Mouse (Mus musculus) adrenal gland, adult 18-20 months (tissue): ENCODE results near the gene Hist1h3c. TPM values are rescaled to one million over a fixed set of nuclear protein-coding genes. Genes with fewer than 3 reads are reported as not detected.
"Not testable (repeated sequence)": the region's sequence is repeated elsewhere in the genome, so short reads cannot be mapped to it uniquely, and the experiment has no call there.

ENCODE experiments used
- DNase-seq, 2 experiments: peaks; one replicate each; pipeline ENCODE4 v3.0.0; 2021 to 2022; ENCODE audit warnings: low spot score in 2 of 2
- long read RNA-seq, 2 experiments: library from polyadenylated mRNA; stranded (forward); transcript quantifications; one replicate each; pipeline ENCODE4 v2.0.0; 2021
- total RNA-seq, 2 experiments: library from RNA; stranded (reverse); gene quantifications; 1 replicate in 1 of 2; 2 replicates in 1 of 2; pipeline ENCODE4 v1.2.3; 2021

Hist1h3c gene
- 1 to 10 TPM; 4.6 to 5.4 TPM for total RNA-seq
- long read RNA-seq, experiment 1 = 0 reads
- long read RNA-seq, experiment 2 = 0 reads

DNA sequence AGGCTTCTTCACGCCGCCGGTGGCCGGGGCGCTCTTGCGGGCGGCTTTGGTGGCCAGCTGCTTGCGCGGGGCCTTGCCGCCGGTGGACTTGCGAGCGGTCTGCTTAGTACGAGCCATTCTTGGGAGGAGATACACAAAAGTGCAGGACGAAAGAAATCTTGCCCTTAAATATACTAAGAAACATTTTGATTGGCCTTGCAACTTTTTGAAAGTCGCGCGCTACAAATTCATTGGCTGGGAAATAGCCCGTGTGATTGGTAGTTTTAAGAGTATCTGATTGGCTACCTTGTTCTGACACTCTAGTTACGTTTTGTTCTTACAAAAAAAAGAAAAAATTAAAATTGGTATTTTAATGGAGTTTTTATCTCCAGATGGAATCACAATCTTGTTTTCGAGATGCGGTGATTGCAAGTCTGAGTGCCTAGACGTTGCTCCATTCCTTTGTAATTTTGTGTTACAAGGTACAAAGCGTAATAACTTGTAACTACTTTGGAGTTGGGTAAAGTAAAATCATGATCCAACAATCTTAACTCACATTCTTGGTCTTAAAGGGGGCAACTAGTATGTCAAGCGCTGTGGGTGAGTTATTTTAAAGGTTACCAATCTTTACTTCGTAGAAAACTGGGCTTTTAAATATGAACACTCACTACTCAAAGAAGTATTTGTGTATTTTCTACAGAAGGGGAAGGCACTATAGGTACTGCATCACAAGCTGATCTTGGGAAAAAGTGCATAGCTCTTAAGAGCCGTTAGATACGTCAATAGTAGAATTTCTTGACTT, at the start of gene Hist1h3c:
Hist1h3c (minus strand) TSS at position 222 of the 781 bp plus-strand sequence.
- DNase-seq = peak; percentile 76 to 79

DNA sequence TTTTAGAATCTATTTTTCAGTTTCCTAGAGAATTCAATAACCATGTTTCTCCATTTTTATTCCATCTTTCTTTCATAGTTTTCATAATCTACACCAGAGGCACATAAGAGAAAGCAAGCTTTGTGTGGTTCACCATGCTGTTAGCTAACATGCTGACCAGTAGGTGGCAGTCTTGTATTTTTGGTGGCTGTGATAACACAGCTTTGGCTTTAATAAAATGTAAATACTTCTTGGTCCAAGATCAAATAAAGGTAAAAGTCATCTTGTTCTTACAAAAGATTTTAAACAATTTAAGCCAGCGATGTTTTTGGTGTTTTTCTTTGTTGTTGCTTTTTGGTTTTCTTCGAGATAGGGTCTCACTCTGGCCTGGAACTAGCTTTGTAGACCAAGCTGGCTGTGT, 47.1 kb upstream of the Hist1h3c start:
- peak; percentile 22 to 40 for DNase-seq

DNA sequence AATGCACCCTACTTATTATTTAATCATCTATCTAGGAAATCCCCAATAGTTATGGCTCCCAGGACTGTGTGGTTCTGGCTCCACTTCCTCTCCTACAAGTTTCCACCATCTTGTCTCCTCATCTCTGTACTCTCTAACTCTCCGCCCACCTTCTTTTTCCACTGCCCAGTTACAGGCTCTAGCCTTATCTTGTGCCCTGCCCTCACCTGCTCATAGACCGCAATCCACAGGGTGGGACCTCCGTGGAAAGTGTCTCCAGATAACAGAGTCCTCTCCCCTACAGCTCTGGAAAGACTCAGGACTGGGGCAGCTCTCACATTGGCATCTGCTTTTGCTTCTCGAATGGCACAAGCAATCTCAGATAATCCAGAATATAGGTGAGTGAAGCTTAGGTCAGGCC, 33.6 kb upstream of the Hist1h3c start:
- DNase-seq = no peak

DNA sequence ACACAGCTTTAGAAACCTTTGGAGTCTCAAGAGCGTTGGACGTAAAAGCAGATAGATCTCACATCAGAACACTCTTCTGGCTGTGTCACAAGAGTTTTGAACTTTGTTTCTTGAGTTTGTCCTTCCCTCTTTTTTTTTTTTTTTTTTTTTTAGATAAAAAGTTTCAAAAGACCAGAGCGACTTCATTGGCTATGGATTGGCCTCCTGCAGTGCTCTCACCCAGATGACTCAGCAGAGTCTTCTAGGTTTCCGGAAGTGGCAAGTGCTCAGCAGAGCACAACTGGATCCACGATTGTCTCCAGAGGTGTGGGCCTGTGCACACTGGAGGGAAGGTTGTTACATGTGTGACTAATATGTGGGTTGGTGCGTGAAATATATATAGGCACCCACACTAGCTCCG, 32.9 kb upstream of the Hist1h3c start:
- DNase-seq = no peak

DNA sequence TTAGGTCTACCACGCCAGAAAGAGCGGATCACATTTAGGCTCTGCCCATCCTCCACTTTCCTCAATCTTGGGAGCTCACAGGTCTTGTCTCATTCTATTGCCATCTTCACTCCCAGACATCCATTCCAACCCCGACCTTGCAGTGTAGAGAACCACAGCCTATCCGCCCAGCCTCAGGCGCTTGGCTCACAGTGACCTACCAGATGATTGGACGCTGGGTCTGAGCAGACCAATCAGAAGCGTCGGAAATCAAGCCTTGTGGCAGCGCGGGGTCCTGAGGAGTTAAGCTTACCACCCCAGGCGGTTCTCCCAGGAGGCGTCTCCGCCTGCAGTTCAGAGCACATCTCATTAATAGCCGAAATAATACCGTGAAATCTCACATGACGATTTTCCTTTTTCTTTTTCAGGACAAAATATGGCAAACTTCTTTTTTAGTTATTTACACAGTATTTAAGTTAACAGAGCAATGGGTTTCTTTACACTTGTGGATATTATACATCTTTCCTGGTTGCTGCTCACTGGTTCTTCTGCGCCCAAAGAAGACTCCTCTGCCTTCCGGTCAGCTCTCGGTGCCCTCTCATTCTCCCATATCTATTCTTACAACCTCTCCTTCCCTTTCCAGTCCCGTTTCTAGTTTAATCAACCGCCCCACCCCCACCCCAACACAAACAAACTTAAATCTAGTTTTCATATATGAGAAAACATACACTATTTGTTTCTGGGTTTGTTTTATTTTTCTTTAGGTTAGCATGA, 27.3 kb upstream of the Hist1h3c start:
- DNase-seq = no peak

DNA sequence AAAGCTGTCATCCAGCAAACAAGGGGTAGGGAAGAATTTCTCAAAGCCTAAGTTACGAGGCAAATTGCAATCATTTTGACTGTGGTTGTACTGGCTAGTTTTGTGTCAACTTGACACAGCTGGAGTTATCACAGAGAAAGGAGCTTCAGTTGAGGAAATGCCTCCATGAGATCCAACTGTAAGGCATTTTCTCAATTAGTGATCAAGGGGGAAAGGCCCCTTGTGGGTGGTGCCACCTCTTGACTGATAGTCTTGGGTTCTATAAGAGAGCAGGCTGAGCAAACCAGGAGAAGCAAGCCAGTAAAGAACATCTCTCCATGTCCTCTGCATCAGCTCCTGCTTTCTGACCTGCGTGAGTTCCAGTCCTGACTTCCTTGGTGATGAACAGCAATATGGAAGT, 24.2 kb upstream of the Hist1h3c start, which contains the start of gene Trim38:
Trim38 (plus strand) TSS at position 301 of the 400 bp plus-strand sequence.
- DNase-seq = not testable (repeated sequence)

DNA sequence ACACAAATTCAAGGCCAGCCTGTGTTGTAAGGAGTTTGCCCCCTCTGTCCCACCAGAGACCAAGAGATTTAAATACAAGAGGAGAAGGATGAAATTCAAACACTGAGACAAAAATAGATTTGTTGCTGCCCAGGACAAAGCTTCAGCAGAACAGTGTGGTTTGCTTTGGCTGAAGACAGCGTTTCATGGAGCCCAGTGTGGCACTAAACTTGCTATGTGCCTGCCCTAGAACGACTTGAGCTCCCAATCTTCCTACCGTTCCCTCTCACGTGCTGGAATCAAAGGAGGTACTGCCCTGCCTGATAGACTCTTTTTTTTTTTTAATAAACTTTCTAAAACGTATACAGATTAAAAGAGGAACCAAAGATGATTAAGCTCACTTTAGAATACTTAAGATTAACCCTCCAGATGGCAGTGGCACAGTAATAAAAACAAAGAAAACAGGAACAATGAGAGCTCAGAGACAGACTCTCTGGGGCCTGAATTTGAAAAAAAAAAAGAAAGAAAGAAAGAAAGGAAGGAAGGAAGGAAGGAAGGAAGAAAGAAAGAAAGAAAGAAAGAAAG, 23.5 kb upstream of the Hist1h3c start:
- no peak for DNase-seq

DNA sequence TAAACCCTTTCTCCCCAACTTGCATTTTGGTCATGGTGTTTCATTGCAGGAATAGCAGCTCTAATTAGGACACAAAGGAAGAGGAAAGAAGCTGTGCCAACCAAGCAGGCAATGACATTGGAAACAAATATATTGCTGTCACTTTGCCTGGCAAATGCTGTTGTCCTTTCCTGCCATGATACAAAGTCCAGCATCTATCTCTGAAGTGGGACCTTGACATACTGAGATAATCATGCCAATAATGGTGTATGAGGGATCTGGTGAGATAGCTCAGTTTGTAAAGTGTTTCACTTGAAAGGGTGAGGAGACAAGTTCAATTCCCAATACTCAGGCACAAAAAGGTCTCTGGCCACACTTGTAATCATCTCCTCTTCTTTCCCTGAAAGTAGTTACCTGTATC, 21.4 kb upstream of the Hist1h3c start:
- DNase-seq = no peak

DNA sequence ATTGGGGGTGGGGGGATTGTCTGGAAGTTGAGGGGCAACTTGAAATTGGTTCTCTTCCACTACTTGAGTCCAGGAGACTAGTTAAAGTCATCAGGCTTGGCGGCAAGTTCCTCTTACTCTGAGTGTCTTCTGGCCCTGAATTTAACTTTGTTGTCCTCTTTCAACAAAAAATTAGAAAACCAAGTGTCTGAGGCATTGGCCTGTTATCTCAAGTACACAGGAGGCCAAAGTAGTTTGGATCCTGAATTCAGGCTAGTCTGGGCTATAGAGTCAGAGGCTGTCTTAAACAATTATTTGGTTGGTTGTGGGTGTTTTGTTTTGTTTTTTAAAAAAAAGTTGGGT, 19.7 kb upstream of the Hist1h3c start:
- no peak for DNase-seq

DNA sequence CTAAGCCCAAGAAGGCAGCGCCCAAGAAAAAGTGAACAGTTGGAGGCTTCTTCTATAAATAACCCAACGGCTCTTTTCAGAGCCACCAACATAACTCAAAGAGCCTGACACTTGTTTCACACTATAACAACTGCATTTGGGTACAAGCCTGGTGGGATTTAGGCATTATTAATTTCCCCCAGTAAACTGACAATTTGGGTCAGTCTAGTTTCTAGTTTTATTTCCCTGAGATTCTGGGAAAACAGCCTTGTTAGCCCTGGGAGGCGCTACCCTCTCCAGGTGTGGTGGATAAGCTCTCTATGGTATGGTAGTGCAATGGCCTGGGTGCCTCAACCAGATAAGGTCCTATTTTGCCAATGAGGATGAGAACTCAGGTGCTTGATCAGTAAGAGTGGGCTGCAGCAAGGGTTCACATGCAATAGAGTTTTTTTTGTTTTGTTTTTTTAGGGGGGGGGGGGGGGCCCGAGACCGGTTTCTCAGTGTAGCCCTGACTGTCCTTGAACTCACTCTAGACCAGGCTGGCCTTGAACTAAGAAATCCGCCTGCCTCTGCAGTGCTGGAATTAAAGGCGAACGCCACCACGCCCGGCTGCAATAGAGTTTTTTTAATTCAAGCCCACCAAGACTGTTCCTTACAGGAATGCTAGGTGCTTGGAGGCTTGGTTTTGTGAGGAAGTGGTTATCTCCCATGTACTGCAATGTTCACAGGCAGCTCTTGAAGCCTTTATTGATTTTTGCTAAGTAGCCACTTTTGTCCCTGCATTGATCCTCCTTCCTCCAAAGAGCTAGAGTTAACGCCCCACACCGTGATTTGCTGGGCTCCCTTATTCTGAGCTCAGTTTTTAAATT, 19.1 kb upstream of the Hist1h3c start:
- no peak for DNase-seq

DNA sequence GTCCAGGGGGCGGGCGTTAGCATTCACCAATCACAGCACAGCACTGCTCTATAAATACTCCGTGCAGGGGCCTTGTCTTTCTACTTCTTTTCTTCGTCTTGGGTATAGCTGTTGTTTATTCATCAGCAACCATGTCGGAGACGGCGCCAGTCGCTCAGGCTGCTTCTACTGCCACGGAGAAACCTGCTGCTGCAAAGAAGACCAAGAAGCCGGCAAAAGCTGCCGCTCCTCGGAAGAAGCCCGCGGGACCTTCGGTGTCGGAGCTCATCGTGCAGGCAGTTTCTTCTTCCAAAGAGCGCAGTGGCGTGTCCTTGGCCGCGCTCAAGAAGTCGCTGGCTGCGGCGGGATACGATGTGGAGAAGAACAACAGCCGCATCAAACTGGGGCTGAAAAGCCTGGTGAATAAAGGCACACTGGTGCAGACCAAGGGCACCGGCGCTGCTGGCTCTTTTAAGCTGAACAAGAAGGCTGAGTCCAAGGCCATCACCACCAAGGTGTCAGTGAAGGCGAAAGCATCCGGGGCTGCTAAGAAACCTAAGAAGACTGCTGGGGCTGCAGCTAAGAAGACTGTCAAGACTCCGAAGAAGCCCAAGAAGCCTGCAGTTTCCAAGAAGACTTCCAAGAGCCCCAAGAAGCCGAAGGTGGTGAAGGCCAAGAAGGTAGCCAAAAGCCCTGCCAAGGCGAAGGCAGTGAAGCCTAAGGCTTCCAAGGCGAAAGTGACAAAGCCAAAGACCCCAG, 18.4 kb upstream of the Hist1h3c start, which contains the start of gene Hist1h1a:
Hist1h1a (plus strand) TSS at position 81 of the 738 bp plus-strand sequence.
- DNase-seq = peak; percentile 64 to 76

DNA sequence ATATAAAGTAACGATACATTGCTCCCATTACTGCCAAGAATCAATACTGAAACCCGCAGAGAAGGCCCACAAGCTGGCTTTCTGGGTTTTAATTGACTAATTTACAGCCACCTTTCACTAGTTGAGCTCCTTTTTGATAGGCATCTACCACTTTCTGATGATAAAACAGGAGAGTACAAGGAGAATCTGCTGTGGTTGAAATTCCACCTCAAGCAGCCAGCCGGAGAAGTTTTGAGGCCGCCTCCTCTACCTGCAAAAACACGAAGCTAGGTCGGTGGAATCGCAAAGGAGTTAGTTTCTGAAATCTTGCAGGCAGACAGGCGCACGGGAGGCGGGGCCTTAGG, 17.8 kb upstream of the Hist1h3c start:
- no peak for DNase-seq

DNA sequence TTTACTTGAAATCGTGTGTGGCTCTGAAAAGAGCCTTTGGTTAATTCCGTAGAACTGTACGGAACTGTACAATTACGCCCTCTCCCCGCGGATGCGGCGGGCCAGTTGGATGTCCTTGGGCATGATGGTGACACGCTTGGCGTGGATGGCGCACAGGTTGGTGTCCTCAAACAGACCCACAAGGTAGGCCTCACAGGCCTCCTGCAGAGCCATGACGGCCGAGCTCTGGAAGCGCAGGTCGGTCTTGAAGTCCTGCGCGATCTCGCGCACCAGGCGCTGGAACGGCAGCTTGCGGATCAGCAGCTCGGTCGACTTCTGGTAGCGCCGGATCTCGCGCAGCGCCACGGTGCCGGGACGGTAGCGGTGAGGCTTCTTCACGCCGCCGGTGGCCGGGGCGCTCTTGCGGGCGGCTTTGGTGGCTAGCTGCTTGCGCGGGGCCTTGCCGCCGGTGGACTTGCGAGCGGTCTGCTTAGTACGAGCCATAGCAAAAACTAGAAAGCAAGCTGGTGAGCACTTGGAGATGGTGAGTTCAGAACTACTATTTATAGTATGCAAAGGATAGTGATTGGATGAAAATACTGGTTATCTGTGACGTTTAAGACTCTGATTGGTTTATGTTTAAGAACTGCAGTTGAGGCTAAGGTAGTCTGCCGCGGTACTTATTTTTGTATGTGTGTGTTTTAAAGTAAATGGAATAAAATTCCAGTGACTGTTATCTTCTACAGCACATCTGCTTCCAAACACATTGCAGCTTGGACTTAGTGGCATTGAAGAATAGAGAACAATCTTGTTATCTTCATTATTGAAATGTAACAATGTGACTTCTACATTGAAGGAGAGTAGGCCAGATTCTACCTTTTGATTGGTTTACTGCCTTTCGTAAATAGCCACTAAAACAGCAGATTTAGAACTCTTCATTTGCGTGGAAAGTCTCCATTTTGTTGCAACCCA, 16.7 kb upstream of the Hist1h3c start, which contains the start of gene Hist1h3a:
Hist1h3a (minus strand) TSS at position 516 of the 951 bp plus-strand sequence.
- peak; percentile 50 to 69 for DNase-seq

DNA sequence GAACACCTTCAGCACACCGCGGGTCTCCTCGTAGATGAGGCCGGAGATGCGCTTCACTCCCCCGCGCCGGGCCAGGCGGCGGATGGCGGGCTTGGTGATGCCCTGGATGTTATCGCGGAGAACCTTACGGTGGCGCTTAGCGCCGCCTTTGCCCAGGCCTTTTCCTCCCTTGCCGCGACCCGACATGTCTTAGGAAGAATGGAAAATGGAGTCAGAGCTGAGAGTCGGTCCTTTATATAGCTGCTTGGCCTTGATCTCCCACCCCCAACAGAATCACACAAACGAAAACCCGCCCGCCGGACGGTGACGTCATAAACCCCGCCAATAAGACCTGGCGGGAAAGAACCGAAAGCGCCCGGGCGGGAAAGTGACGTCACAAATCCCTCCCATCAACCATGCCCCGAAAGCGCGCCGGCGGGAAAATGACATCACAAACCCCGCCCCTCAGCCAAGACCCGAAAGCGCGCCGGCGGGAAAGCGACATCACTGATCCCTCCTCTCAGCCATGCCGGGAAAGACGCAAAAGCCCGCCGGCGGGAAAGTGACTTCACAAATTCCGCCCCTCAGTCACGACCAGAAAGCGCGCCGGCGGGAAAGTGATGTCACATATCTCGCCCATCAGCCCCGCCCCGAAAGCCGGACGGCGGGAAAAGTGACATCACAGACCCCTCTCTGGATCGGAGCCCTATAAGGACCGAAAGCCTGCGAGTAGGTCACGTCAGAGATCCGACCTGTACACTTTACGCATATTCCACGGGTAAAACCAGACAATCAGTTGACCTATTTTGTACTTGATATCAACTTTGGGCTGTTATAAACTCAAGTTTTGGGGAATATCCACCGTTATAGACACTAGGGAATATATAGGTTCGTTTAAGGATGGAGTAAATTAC, 15.8 kb upstream of the Hist1h3c start, which contains the start of gene Hist1h4a:
Hist1h4a (minus strand) TSS at position 259 of the 893 bp plus-strand sequence.
- peak; percentile 93 to 94 for DNase-seq

DNA sequence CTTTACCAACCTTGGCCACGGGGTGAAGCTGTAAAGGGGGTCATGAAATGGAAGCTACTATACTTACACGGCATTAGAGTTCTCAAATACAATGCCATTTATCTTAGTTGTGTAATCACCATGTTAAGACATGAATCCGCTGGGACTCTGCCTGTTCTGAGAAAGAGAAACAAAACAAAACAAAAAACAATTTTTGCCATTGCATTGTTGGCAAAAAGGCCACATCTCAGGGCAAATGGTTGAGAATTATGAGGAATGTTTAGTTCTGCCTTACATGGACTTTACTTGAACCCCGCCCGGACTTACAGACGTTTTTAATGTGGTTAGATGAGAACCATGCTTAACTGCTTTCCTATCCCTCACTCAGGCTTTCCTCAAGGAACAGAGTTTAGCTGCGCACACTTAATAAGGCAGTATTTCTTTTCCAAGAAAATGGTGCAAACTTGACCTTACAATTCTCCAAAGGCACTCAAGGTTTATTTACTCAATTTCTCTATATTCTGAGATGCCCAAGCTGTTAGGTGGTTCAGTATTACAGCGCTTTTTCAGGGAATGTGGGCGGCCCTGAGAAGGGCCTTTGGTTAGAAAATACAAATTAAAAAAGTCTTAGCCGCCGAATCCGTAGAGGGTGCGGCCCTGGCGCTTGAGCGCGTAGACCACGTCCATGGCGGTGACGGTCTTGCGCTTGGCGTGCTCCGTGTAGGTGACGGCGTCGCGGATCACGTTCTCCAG, 15.0 kb upstream of the Hist1h3c start:
- no peak for DNase-seq

DNA sequence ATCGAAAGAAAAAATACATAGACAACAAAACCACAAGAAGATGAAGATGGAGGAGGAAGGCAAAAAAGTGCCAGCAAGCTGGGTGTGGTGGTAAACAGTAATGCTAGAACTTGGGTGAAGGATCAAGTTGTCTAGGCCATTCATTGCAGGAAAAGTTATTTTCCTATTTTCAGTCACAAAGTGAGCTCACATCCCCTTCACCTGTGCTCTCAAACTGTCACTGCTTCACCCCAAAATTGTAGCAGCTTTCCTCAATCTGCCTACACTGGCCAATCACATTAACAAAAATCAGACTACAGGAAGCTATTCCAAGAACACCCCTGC, 14.5 kb upstream of the Hist1h3c start:
- no peak for DNase-seq

DNA sequence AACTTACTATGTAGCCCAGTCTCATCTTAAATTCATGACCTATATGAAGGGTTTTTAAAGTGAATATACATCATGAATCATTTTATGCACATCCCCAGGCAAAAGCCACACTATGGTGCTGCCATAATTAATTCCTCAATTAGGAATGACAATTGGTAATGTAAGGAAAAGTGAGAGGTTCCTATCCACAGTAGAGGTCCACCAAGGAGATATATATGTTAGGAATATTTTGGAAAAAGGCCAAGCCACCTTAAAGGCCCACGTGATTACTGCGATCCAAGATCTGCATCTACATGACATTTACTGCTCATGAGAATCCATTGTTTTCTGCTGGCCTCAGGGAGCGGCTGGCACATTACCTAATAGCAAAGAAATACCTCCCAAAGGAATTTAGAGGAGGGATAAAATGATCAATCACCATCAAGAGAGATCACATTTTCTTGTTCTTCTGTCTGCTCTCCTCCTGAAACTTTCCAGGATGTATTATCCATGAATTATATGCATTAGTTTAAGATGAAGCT, 13.9 kb upstream of the Hist1h3c start:
- DNase-seq = no peak
